Mouse (Mus musculus): ENCODE results near the gene Rack1. TPM values are rescaled to one million over a fixed set of nuclear protein-coding genes. Genes with fewer than 3 reads are reported as not detected.
A peak's percentile ranks its signal among the peaks of the same experiment; 100 is the strongest.
"Not testable (repeated sequence)": the region's sequence is repeated elsewhere in the genome, so short reads cannot be mapped to it uniquely, and the experiment has no call there.

Gene Rack1
- polyA plus RNA-seq, 1 experiment from 2014 or later = 646 TPM

- H3K27me3 ChIP-seq = 0 out of 2 replicates have a peak, but pooled peaks cover 3% of the 10 kb centered on the region
- no peak overlapping the region for H3K4me2 ChIP-seq
- no peaks in the 10 kb centered on the region for H3K9me3 ChIP-seq
- no peak overlapping the region for H3K27ac ChIP-seq
- no peak for ATAC-seq (ENCODE audit: insufficient number of reproducible peaks, insufficient read depth, low FRiP score, low TSS enrichment, low read depth)
- H3K36me3 ChIP-seq = no peaks in the 10 kb centered on the region
- peaks cover 2% of the 10 kb centered on the region; the same call in 1 of the 2 replicates for H3K4me1 ChIP-seq (replicated peaks)
- H3K4me3 ChIP-seq (replicated peaks) = no peak overlapping the region
- WGBS = 40% methylated on average over 7 of the region's 7 CpGs
- no peak overlapping the region for H3K9ac ChIP-seq (replicated peaks)
These were observed 20.7 kb upstream of the Rack1 start for GRCm38 (mm10) chr11:48779450-48779849.

DNA sequence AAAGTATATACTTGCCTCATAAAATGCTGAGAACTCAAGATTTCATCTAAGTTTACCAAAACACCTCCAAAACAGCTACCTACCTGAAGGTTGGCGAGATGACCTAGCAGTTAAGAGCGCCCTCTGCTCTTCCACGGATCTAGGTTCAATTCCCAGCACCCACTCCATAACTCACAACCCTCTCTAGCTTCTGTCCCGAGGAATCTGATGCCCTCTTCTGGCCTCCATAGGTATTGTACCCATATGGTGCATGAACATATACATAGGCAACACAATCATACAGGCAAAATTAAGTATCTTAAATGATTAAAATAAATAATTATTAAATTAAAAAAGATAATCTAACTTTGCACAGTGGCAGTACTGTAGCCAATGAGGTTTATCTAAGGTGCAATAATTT, 17.9 kb upstream of the Rack1 start:
- Histone ChIP-seq H3K4me3 (replicated peaks) (no peak overlapping the region), H3K36me3 (no peaks in the 10 kb centered on the region), H3K4me1 (replicated peaks) (no peaks in the 10 kb centered on the region), H3K9me3 (no peaks in the 10 kb centered on the region), H3K27me3 (no peaks in the 10 kb centered on the region), H3K4me2 (no peak overlapping the region), H3K9ac (replicated peaks) (no peak overlapping the region), H3K27ac (no peak overlapping the region)
- 84% methylated on average over 4 of the region's 4 CpGs for WGBS
- no peak for ATAC-seq (ENCODE audit: insufficient number of reproducible peaks, insufficient read depth, low FRiP score, low TSS enrichment, low read depth)

DNA sequence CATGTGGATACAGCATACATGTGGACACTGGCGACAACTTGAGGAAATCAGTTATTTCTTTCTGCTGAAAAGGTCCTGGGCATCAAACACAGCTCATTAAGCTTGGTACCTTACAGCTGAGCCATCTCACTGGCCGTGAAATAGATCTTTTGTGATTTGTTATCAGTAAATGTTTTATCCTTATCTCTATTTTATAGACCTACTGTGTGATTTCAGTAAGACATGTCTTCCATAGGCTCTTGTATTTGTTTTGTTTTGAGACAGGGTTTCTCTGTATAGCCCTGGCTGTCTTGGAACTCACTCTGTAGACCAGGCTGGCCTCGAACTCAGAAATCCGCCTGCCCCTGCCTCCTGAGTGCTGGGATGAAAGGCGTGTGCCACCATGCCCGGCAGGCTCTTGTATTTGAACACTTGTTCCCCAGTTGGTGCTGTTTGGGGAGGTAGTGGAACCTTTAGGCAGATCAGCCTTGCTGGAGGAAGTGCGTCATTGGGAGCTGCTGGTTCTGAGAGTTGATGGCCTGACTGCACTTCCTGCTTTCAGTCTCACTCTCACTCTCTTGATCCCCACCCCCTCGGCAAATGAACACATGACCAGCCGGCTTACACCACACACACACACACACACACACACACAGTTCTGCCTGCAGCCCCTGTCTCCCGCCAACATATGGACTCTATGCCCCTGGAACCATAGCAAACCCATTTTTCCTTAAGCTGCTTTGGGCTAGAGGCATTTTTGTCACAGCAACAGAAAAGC, 12.5 kb upstream of the Rack1 start:
- Histone ChIP-seq H3K9me3 (no peaks in the 10 kb centered on the region), H3K27ac (no peak overlapping the region), H3K4me2 (peak overlapping the region; percentile 57), H3K4me1 (replicated peaks) (no peaks in the 10 kb centered on the region), H3K36me3 (no peaks in the 10 kb centered on the region), H3K9ac (replicated peaks) (no peak overlapping the region), H3K4me3 (replicated peaks) (peak overlapping the region; percentile 36), H3K27me3 (no peaks in the 10 kb centered on the region)
- no peak for ATAC-seq (ENCODE audit: insufficient number of reproducible peaks, insufficient read depth, low FRiP score, low TSS enrichment, low read depth)
- WGBS = 53% methylated on average over 10 of the region's 10 CpGs

DNA sequence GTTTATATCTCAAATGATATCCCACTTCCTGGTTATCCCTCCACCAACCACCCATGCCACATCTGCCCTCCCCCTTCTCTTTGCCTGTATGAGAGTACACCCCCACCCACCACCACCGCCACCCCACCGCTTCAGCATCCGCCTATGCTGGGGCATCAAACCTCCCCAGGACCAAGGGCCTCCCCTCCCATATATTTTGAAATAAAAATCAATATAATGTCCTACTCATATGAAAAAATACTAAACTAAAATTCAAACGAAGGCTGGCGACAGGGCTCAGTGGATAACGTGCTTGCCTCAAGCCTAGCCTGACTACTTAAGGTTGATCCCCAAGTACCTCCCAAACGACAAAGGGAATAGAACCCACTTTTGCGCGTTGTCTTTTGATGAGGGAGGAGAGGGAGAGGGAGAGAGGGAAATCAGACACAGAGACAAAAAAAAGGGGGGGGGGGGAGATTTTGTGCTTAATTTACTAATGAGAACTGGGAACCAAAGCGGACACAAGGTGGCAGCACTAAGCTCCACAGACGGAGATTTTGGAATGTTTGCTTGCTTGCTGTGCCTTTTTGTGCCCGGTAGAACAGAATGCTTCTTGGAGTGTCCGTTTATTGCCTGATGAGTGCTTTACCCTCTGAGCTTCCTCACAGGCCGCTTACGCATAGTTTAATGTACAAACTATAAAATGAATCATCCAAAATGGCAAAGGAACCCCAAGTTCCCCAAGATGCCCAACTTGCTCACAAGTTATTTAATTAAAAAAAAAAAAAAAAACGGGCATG, 11.6 kb upstream of the Rack1 start:
- no peaks in the 10 kb centered on the region for H3K4me1 ChIP-seq (replicated peaks)
- WGBS = 11% methylated on average over 16 of the region's 16 CpGs
- peak overlapping the region; percentile 57 for H3K4me2 ChIP-seq
- H3K4me3 ChIP-seq (replicated peaks) = peak overlapping the region; percentile 36
- H3K9me3 ChIP-seq = no peaks in the 10 kb centered on the region
- H3K27me3 ChIP-seq = no peaks in the 10 kb centered on the region
- no peaks in the 10 kb centered on the region for H3K36me3 ChIP-seq
- H3K27ac ChIP-seq = no peak overlapping the region
- H3K9ac ChIP-seq (replicated peaks) = peak overlapping the region; percentile 40
- ATAC-seq (ENCODE audit: insufficient number of reproducible peaks, insufficient read depth, low FRiP score, low TSS enrichment, low read depth) = no peak

GRCm38 (mm10) chr11:48789215-48789614, 10.9 kb upstream of the Rack1 start:
- H3K4me1 ChIP-seq (replicated peaks) = no peaks in the 10 kb centered on the region
- no peak for ATAC-seq (ENCODE audit: insufficient number of reproducible peaks, insufficient read depth, low FRiP score, low TSS enrichment, low read depth)
- H3K27ac ChIP-seq = no peak overlapping the region
- H3K27me3 ChIP-seq = no peaks in the 10 kb centered on the region
- 83% methylated on average over 5 of the region's 5 CpGs for WGBS
- H3K36me3 ChIP-seq = no peaks in the 10 kb centered on the region
- H3K4me3 ChIP-seq (replicated peaks) = no peak overlapping the region
- H3K9me3 ChIP-seq = no peaks in the 10 kb centered on the region
- no peak overlapping the region for H3K9ac ChIP-seq (replicated peaks)
- H3K4me2 ChIP-seq = no peak overlapping the region

GRCm38 (mm10) chr11:48789973-48790823, 9.9 kb upstream of the Rack1 start:
- no peak overlapping the region for H3K9ac ChIP-seq (replicated peaks)
- no peaks in the 10 kb centered on the region for H3K4me1 ChIP-seq (replicated peaks)
- WGBS = 16% methylated on average over 20 of the region's 20 CpGs
- H3K4me2 ChIP-seq = peak overlapping the region; percentile 49
- peak; percentile 69; the same call in 1 of the 2 replicates for ATAC-seq (ENCODE audit: insufficient number of reproducible peaks, insufficient read depth, low FRiP score, low TSS enrichment, low read depth)
- no peaks in the 10 kb centered on the region for H3K27me3 ChIP-seq
- H3K9me3 ChIP-seq = no peaks in the 10 kb centered on the region
- H3K27ac ChIP-seq = no peak overlapping the region
- H3K4me3 ChIP-seq (replicated peaks) = peak overlapping the region; percentile 22; the same call in 1 of the 2 replicates
- no peaks in the 10 kb centered on the region for H3K36me3 ChIP-seq

DNA sequence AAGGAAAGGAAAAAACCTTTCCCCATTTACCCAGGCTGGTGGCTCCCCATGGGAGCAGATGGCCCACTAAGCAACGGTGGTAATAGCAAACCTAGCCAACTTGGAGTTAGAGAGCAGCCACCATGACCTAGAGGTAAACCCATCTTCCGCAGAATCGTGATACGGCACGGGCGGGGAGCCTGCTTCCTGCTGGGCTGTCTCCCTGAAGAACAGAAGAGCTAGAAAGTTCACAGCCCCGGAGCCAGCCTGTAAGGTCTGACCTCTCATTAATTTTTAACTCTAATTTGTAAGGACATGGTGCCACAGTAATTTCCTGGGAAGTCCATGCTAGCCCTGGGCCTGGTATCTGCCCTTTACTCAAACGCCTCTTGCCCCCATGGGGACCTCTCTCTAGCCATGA, 9.2 kb upstream of the Rack1 start:
- Histone ChIP-seq H3K36me3 (no peaks in the 10 kb centered on the region), H3K4me3 (replicated peaks) (no peak overlapping the region), H3K4me2 (no peak overlapping the region), H3K9ac (replicated peaks) (no peak overlapping the region), H3K27me3 (no peaks in the 10 kb centered on the region), H3K27ac (no peak overlapping the region), H3K4me1 (replicated peaks) (no peaks in the 10 kb centered on the region), H3K9me3 (no peaks in the 10 kb centered on the region)
- ATAC-seq (ENCODE audit: insufficient number of reproducible peaks, insufficient read depth, low FRiP score, low TSS enrichment, low read depth) = no peak
- WGBS = 62% methylated on average over 8 of the region's 8 CpGs

DNA sequence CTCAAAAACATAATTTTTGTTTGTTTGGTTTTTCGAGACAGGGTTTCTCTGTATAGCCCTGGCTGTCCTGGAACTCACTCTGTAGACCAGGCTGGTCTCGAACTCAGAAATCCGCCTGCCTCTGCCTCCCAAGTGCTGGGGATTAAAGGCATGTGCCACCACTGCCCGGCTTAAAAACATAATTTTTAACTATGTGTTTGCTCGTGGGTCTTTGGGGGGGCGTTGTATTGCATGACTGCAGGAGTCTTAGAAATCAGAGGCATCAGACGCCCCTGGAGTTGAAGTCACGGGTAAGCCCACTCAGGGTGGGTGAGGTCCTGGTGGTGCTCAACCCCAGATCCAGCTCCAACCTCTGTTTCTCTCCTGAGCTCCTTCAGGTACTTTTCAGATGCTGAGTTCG, 8.2 kb upstream of the Rack1 start:
- 85% methylated on average over 9 of the region's 9 CpGs for WGBS
- H3K27me3 ChIP-seq = not testable (repeated sequence)

GRCm38 (mm10) chr11:48793184-48793583, 6.9 kb upstream of the Rack1 start:
- 98% methylated on average over 3 of the region's 3 CpGs for WGBS
- no peak for ATAC-seq (ENCODE audit: insufficient number of reproducible peaks, insufficient read depth, low FRiP score, low TSS enrichment, low read depth)
- H3K9ac ChIP-seq (replicated peaks) = no peak overlapping the region

More for the DNA sequence above, 8.2 kb upstream of the Rack1 start:
- not testable (repeated sequence) for H3K4me3 ChIP-seq (replicated peaks); H3K27ac ChIP-seq; H3K9ac ChIP-seq (replicated peaks); H3K36me3 ChIP-seq; H3K4me2 ChIP-seq; H3K4me1 ChIP-seq (replicated peaks); ATAC-seq (ENCODE audit: insufficient number of reproducible peaks, insufficient read depth, low FRiP score, low TSS enrichment, low read depth); H3K9me3 ChIP-seq

DNA sequence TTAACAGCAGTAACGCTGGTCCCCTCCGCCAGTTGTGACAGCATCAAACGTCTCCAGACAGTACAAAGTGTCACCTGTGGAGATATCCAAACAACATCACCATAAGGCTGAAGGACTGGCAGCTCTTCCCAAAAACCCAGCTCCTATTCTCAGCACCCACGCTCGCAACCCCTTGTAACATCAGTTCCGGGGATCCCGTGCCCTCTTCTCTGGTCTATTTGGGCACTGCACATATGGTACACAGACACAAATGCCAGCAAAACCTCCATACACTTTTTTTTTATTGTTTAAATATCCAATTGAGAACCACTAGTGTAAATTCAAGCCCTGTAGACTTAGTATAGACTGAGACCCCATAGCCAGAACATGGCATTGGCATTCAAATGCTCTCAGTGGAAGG, 4.9 kb upstream of the Rack1 start:
- Histone ChIP-seq H3K9me3 (no peaks in the 10 kb centered on the region), H3K4me3 (replicated peaks) (no peak overlapping the region), H3K9ac (replicated peaks) (no peak overlapping the region), H3K36me3 (no peaks in the 10 kb centered on the region), H3K27me3 (no peaks in the 10 kb centered on the region), H3K4me2 (no peak overlapping the region), H3K27ac (no peak overlapping the region), H3K4me1 (replicated peaks) (peaks cover 6% of the 10 kb centered on the region; the same call in 1 of the 2 replicates)
- whole genome bisulfite sequencing = 94% methylated on average over 7 of the region's 7 CpGs
- no peak for ATAC-seq (ENCODE audit: insufficient number of reproducible peaks, insufficient read depth, low FRiP score, low TSS enrichment, low read depth)

More at GRCm38 (mm10) chr11:48793184-48793583, 6.9 kb upstream of the Rack1 start:
- no peak overlapping the region for H3K27ac ChIP-seq
- no peaks in the 10 kb centered on the region; the same call in 1 of the 2 replicates for H3K4me1 ChIP-seq (replicated peaks)
- no peak overlapping the region for H3K4me2 ChIP-seq
- H3K36me3 ChIP-seq = no peaks in the 10 kb centered on the region
- H3K27me3 ChIP-seq = no peaks in the 10 kb centered on the region
- no peaks in the 10 kb centered on the region for H3K9me3 ChIP-seq
- H3K4me3 ChIP-seq (replicated peaks) = no peak overlapping the region

- H3K9me3 ChIP-seq = no peaks in the 10 kb centered on the region
- H3K4me2 ChIP-seq = no peak overlapping the region
- no peak for ATAC-seq (ENCODE audit: insufficient number of reproducible peaks, insufficient read depth, low FRiP score, low TSS enrichment, low read depth)
- 76% methylated on average over 4 of the region's 4 CpGs for WGBS
- H3K4me3 ChIP-seq (replicated peaks) = no peak overlapping the region
- H3K27ac ChIP-seq = no peak overlapping the region
- peaks cover under 1% of the 10 kb centered on the region; the same call in 1 of the 2 replicates for H3K36me3 ChIP-seq
- H3K4me1 ChIP-seq (replicated peaks) = peaks cover 9% of the 10 kb centered on the region
- H3K9ac ChIP-seq (replicated peaks) = no peak overlapping the region
- H3K27me3 ChIP-seq = no peaks in the 10 kb centered on the region
These were observed 3.8 kb upstream of the Rack1 start for GRCm38 (mm10) chr11:48796290-48796689.
